Mouse (Mus musculus) retina, postnatal 1 day (tissue): ENCODE results near the gene Sesn2.
A peak's percentile ranks its signal among the peaks of the same experiment; 100 is the strongest.
"Not testable (repeated sequence)": the region's sequence is repeated elsewhere in the genome, so short reads cannot be mapped to it uniquely, and the experiment has no call there.

Experiments
- DNase-seq: peaks from one replicate; pipeline ENCODE4 v3.0.0-alpha.2; 2012

The Sesn2 gene

DNA sequence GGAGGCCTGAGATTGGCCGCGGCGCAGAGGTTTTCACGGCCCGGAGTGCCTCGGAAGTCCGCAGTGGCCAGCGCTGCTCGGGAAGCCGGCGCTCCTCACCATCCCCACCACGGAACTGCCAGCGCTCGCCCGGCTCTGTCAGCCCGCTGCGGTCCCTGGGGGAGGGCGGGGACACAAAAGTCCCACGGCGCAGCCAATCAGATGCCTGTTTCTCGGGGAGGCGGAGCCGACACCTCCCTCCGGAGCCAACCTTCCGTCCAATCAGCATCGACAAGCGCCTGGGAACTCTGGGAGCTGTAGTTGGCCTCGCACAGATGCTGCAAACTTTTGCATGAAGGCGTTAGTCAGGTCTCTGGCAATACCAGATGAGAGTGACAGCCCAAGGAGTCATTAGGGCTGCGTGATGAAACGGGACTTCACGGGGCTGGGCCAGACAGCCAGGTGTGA is at the start of gene Sesn2:
Sesn2 (minus strand) TSS at position 150 of the 447 bp plus-strand sequence.
- peak; percentile 98 for DNase-seq

DNA sequence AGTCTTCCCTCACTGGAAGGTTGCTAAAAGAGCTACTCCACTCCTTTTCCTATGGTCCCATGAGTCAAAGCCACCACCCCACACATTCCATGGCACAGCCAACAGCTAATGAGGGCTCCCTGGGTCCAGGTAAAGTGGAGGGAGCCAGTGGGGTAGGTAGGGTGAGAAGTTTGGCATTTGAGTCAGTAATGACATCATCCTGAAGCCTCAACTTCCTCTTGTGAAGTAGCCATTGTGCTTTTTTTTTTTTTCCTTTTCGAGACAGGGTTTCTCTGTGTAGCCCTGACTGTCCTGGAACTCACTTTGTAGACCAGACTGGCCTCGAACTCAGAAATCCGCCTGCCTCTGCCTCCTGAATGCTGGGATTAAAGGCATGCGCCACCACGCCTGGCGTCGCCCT is 45.2 kb upstream of the Sesn2 start:
- DNase-seq, result not testable (repeated sequence)

DNA sequence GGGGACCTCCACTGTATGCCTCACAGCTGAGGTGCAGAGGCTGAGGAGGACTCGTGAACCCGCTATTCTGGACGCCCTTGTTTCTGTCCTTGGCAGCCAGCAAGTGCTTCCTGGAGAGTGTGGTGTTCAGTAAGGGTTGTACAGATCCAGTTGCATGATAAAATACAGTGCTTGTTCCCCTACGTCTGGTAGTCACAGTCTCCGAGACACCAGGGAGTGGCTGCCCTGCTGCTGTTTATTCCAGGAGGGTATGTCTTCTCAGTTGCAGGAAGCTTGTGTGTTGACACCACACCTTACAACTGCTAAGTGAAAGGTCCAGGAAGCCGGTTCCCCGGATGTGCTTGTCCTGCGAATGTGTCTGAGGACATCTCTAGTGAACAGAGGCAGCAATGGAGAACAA is 44.4 kb upstream of the Sesn2 start:
- DNase-seq, result no peak

DNA sequence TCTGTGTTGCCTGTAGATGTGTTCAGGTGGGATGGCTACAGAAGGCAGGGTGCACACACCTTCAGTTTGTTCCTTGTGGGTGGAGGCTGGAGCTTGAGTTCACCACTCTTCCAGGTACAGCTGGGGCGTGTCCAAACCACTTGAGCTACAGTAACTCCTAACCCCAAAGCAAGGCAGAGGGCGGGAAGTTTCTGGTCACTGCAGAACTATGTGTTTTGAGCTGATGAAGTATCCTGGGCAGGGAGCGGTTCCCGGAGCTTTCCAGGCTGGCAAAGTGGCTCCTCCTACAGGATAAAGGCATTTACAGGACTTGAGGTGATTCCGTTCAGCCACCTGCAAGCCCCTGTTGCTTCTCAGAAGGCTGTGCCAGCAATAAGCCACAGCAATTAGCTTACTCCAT is 43.9 kb upstream of the Sesn2 start:
- DNase-seq, result no peak

DNA sequence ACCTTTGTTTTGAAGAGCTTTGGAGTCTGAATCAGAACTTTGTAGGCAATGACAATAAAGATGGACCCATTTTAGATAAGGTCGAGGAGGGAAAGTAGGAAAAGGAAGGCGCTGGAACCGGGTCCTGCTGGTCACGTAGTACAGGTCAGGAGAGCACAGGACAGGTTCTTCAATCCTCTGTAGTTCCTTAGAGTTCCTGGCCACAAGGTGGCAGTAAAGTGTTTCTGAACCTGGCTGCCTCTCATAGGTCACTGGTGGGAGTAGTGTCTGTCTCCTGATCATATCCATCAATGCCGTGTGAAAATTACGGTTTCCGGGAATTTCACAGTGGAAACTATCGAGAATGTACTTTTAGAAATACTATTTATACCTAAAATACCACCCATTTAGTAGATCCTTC is 35.5 kb upstream of the Sesn2 start:
- DNase-seq, result peak; percentile 80

DNA sequence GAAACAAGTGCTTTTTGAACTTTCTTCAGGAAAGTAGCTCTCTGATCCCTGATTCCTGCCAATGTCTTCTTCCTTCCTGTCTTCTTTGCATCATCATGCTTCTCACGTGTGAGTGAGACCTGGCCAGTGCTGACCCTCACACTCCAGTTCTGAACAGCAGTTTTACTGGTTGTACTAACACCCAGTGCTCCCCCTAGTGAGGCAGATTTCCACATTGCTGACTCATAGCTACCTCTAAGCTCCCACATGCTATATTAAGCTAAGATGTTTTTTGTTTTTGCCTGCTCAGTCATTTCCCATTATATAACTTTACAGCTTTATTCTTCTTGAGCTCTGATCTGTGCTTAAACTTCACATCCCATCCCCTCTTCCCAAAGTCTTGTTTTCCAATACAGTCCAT is 32.4 kb upstream of the Sesn2 start:
- no peak for DNase-seq

DNA sequence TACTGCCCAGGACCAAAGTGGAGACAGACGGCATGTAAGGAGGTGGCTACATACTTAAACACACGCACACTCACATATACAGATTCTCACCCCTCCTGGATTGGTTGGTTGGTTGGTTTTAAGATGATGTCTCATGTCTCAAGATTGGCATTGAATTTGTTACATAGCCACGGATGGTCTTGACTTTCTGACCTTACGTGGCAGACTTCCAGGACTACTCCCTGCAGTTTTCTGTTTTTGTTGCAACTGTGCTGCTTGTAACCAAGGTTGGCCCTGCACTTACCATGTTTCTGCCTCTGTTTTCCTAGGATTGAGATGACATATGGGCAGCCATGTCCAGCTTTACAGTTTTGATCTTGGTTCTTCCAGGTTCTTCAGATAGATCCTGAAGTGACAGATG is 31.1 kb upstream of the Sesn2 start:
- no peak for DNase-seq

DNA sequence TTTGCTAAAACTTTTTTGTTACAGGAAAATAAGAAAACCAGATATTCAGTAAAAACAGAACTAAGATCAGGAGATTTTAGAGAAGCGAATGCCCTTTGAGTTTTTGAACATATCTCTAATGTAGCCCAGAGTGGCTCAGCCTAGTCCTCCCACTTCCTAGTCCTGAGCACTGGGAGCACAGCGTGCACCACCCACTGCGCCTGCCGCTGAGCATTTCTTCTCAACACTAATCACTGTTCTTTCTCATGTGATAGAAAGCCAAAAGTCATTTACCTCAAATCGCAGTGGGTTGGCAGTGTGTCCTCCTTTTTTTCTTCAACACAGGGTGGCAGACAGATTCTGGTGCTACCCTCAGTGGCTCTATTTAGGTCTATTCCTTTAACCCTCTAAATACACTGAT is 29.2 kb upstream of the Sesn2 start:
- no peak for DNase-seq

DNA sequence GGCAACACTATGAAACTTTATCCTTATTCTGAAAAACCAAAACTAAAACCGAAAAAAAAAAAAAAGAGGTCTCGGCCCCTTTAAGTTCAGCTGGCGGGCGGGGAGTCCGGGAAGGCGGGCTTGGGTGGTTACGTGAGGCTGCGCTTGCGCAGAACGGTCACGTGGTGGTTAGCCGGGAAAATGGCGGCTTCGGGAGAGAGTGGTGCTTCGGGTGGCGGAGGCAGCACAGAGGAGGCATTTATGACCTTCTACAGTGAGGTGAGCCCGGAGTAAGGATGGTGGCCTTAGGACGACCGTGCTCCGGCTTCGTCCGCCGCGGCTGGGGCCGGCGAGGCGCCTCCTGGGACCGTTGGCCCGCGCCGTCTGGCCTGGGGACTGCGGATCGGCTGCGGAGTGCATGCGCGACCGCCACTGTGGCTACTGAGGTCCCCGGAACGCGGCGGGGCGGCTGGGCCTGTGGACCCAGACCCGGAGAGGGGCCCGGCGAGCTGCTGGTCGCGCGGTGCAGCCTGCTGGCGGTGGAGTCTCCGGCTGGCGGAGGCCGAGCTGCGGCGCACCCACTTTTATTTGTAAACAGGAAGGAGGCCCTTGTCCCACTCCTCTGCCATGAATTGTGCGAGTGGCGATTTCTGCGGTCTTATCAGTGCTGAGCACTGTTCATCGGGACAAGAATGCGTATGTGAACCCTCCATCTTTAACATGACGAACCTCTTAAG is 25.3 kb upstream of the Sesn2 start, which contains the start of gene Dnajc8:
Dnajc8 (plus strand) TSS at position 145 of the 716 bp plus-strand sequence.
- DNase-seq, result peak; percentile 96

DNA sequence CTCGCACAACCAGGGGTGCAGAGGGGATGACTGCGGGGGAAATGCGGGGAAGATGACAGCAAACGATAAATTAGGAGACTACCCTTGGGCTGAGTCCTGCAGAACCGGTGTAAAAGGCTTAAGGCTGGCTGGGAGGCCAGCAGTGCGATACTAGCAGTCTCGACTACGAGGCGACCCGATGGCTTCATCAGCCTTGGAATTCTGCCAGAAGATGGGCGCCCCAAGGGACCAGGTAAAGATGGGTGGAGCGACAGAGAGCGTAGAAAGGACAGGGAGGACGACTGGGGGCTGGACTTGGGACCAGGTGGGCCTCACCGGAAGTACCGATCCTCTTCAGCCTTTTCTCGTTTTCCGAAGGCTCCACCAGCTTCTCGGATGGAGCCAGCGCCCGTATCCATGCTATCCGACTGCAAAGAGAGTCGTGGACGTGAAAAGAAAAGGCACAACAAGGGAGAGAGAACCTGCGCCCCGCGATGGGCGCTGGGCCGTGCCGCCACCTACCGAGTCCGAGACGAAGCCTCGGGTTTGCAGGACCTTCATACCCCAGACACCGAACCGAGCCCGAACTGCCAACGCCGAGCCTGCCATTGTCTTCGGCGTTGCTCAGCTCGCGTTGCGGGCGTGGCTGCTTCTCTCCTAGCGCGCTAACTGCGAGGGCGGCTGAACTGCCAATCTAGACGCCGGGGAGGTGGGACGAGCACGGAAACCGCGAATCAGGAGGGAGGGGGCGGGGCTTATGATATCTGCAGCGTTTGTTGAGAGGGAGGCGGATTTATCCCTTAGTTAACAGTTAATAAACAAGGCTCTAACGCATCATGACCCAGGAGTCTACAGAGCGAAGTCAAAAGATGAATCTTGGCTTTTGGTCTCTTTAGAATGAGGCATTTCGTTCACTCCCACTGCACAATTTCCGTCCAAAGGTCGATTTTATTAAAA is 22.9 kb upstream of the Sesn2 start, which contains the start of gene Atpif1:
Atpif1 (minus strand) TSS at position 679 of the 936 bp plus-strand sequence.
- peak; percentile 96 for DNase-seq

DNA sequence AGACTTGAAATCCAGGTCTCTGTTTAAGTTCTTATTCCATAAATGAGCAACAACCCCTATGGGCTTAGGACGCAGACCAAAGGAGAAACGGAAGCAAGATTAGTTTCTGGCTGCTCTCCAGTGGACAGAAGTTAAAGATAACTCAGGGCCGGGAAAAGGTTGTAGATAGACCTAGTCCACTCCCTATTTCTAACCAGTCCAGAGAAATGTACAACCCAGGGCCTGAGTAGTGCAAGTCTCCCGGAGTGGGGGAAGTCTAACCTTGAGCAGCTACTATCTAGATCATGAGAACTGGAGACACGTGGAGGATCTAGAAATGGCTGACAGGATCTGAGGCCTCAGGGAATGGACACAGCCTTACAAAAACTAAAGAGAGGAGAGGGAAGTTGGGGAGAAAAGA is 22.2 kb upstream of the Sesn2 start:
- peak; percentile 35 for DNase-seq

DNA sequence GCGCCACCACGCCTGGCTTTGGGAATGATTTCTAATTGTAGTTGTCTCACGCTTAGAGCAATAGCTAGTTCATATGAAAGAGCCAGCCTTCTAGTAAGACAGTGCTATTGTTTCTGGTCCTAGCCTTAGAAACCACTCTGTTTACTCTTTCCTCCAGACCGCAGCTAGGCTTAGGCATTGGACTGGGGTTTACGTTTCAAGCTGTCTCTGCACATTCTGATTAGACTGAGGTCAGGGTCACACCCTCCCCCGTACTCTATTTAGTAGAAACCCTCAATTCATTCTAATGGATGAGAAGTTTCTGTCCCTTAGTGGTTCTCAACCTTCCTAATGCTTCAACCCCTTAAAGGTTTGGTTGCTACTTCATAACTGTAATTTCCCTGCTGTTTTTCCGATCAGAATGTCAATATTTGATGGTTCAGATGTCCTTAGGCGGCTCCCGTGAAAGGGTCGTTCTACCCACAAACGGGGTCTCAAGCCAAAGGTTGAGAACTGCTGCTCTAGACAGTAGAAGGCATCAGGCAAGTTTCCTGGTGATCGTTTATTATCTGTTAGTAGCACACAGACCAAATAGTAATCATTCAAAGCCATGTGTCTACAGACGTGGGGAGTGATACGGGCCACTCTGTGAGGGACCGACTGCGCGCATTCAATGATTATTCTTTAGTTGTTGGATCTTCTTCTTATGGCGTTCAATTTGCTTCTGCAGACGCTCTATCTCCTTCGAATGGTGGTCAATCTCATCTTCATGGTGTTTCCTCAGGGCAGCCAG is 19.9 kb upstream of the Sesn2 start:
- DNase-seq, result no peak

DNA sequence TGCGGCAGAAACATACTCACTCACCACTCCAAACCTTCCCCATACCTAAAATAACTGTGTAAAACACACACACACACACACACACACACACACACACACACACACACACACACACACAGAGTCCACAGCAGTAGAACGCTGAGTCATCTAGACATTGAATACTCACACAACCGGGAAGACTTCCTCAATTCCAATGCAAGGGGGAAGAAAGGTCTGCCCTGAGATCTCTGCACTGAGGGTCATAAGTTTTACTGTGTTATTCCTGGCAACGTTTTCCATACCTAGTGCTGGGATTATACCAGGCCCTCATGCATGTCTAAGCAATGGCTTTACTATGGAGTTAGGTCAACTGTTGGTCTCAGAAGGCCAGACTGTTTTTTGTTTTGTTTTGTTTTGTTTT is 19.0 kb upstream of the Sesn2 start:
- no peak for DNase-seq

DNA sequence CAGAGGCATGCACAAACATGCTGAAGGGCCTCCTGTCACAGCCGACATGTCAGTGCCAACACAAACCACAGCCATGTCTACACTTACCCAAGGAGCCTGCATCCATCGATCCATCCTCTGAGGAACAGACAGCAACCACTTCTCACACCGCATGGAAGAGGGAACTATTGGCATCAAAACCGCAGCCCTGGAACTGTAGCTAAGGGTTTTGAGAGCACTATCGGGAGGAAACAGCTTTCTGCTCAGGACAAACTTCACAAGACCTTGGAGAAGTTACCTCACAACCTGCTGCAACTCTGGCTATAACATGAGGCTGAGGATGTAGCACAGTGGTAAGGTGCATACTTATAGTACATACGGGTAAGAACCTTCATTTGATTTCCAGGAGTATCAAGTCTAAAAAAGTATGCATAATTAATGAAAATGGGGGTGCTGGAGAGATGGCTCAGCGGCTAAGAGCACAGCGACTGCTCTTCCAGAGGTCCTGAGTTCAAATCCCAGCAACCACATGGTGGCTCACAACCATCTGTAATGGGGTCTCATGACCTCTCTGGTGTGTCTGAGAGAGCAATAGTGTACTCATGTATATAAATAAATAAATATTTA is 17.7 kb upstream of the Sesn2 start:
- no peak for DNase-seq

DNA sequence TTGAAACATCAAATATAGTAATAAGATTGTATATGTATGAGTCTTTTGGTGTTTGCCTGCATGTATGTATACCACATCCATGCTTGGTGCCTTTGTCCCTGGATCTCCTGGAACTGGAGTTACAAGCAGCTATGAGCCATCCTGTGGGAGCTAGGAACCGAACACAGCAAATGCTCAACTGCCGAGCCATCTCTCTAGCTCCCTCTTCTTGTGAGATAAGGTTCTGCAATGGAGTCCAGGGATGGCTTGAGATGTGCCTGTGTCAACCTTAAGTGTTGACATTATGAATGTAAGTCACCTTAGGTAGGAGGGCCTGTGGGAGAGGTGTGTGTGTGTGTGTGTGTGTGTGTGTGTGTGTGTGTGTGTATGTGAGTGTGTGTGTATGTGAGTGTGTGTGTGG is 16.4 kb upstream of the Sesn2 start:
- peak; percentile 33 for DNase-seq

DNA sequence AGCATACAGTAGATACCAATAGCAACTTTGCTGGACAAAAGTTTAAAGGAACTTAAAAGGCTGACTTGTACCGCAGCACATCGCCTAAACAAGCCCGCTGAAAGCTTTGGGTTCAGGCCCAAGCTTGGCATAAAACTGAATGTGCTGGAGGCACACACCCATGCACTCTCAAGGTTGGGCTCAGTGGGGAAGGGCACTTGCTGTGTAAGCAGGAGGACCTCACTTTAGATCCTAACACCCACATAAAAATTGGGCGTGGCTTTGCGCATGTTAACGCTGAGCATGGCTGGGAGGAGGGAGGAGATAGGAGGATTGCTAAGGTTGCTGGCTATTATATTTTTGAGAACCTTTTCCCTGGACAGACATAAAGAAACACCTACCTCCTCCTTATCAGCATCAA is 14.5 kb upstream of the Sesn2 start:
- DNase-seq, result no peak

DNA sequence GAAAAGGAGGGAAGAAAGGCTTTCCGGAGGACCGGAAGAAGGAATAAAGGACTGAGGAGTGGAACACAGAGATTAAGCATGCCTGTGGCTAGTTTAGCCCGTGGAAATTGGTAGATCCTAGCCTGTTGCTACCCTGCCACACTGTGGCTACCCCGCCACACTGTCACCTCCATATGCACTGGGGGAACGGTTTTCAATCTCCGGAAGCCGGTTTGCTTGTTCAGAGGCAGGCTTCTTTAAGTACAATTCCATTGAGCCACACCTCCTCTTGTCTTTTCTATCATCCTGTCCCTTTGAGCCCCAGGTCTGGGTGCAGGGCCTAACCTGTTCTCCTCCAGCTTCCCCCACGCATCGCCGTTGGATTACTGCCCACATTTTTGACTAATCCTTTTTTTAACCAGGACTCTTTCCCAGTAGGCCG is 14.0 kb upstream of the Sesn2 start:
- no peak for DNase-seq

DNA sequence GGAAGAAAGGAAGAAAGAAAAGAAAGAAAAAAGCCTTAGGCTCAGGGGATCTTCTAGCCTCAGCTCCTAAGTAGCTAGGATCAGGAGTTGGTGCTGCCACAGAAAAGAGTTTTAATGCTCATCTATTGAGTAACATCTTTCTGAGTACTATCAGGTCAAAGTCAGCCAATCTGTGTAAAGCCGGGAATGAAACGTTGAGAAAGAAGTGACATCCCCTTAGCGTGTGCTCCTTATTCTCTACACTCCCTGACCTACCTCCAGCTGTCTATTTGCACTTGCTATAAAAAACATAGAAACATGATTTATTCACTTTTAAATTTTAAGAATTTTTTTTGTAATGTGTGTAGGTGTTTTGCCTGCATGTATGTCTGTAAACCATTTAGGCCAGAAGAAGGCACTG is 8.9 kb upstream of the Sesn2 start:
- no peak for DNase-seq

DNA sequence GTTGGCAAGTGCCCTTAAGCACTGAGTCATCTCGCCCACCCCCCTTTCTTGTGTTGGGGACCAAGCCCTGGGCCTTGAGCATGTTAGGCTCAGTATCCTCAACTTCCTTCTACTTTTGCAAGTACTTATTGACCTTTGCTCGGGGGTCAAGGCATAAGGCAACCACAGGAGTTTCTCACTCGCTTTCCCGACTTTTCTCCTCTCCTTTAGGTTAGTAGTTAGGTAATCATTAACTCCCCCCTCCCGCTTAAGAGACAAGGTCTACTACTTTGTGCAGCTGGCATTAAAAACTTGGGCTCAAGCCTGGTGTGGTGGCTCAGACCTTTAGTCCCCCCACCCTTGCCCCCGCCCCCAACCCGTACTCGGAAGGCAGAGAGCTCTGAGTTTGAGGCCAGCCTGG is 7.8 kb upstream of the Sesn2 start:
- no peak for DNase-seq

DNA sequence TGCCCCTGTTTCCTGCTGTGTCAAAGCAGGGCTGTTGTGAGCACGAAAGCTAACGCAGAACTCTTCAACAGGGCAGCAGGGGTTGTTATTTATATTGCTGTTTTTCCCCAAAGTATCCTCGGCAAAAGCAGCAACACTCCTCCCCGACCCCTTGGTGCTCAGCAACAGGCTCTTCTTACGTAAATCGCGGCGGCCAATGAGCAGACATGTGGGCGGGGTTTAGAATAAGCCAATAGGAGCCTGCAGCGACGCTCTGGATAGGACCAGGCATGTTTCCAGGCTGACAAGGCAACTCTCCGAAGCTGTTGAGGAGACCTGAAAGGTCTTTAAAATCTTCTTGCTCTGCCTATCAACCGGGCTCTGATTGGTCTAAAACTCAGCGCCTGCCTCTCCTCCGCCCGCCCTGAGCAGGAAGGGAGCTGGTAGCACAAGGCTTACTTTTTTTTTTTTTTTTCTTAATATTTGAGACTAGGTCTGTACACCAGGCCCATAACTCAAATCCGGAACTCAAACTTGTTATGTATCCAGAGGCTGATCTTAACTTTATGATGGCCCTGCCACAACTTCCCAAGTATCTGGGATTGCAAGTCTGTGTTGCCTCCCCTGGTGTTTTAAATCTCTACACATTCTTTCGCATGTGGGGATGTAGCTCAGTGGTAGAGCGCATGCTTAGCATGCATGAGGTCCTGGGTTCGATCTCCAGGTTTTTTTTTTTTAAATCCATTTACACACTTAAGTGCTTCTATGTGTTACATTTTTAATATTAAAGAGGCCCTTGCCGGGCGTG is 5.3 kb upstream of the Sesn2 start:
- DNase-seq, result peak; percentile 97

DNA sequence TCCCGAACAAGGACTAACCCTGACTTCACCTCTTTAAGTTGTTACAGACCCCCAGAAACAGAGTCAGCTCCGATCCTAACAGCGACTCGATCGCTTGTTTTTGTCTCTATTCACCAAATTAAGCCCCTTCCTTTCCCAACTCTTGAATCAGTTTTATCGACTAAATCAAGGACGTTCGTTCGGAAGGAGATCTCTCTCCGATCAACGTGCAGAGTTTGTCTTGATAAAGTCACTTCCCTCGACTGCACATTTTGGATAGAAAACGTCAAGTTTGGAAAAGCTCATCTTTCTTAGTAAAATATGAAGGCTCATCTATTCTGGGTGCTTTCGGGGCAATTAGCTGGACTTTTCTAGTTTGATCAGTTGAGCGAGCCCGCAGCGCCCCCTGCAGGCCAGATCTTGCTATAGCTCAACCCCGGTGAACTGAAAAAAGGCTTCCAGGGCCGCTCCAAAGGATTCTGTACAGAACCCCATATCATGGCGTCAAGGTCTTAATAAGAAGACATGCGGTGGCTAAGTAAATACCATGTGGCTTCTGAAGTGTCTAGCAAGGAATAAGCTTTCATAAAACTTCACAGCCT is 4.3 kb upstream of the Sesn2 start:
- DNase-seq, result peak; percentile 87
